Mouse (Mus musculus): ENCODE measurements at regions not wholly inside any gene's neighbourhood (a gene's known extent, or its start where the extent isn't known, plus 50 kb on each side); places are given as distances from the start of the nearest gene placed in this dataset.
A peak's percentile ranks its signal among the peaks of the same experiment; 100 is the strongest.

GRCm38 (mm10) chr13:102352073-102352854 is 341.1 kb upstream of the Cd180 start:
- no peak for DNase-seq (ENCODE audit: low read depth, low spot score)

GRCm38 (mm10) chr13:102355569-102355968 is 337.8 kb upstream of the Cd180 start:
- no peak for DNase-seq (ENCODE audit: low read depth, low spot score)

DNA sequence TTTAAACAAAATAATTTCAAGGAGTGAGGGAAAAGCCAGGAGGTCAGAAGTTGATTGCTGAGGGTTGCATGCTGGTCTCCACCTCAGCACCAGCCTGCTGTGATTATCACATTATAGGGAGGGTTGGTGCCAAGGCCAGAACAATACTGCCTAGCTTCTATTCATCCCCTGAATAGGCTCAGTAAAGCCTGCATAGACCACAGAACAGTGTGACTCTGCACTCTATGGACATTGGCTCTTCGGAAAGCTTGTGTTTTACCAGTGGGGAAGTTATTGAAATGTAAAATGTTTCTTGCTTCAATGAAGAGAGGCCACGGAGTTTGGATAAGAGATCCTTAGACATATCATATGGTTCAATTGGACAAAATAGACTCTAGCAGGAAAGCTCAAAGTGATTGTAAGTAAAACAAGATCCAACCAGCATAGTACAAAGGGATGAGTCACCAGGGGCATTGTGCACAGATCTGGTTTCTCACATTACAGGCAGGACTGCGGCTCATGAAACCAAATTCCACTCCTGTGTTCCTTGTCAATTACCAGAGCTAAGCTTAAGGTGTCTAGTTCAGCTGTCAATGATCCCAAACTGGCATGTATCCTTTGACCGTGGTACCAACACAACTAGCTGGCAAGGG is 320.8 kb upstream of the Cd180 start:
- no peak for DNase-seq (ENCODE audit: low read depth, low spot score)

DNA sequence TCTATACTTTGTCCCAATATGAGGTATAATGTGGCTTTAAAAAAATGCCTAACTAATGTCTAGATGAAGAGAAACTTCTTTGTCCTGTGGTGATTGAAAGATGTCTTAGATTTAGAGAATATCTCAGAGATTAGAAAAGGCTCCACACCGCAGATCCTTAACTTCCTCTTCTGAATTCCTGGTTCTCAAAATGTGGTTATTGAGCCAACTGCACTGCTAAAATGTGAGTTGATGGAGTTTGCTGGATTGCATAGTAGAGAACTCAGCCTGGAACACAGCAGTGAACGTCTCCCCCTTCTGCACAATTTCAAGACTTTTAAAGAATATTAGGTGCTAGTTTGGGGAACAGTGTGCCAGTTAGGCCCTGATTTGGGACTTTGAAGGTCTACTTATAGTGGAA is 312.7 kb upstream of the Cd180 start:
- no peak for DNase-seq (ENCODE audit: low read depth, low spot score)

- DNase-seq (ENCODE audit: low read depth, low spot score): no peak
Measured at GRCm38 (mm10) chr13:102391911-102392310, 301.4 kb upstream of the Cd180 start.

- peak; percentile 17 for DNase-seq (ENCODE audit: low read depth, low spot score)
Measured at GRCm38 (mm10) chr13:102392868-102393661, 300.3 kb upstream of the Cd180 start.

DNA sequence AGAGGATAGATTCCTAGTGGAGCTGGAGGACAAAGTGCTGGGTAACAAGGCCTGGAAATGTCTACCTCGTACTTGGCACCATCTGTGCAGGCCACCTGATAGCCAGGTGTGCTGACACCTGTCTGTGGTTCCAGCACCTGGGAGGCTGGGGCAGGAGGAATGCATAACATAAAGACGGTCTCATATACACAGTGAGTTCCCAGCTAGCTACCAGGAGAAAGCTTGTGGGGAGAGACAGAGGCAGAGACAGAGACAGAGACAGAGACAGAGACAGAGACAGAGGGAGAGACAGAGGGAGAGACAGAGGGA is 299.7 kb upstream of the Cd180 start:
- no peak for DNase-seq (ENCODE audit: low read depth, low spot score)

- no peak for DNase-seq (ENCODE audit: low read depth, low spot score)
Measured at GRCm38 (mm10) chr13:102394057-102394456, 299.3 kb upstream of the Cd180 start.

- DNase-seq (ENCODE audit: low read depth, low spot score): no peak
Measured at GRCm38 (mm10) chr13:102397411-102397810, 295.9 kb upstream of the Cd180 start.

- no peak for DNase-seq (ENCODE audit: low read depth, low spot score)
Measured at GRCm38 (mm10) chr13:102411840-102412239, 281.5 kb upstream of the Cd180 start.

DNA sequence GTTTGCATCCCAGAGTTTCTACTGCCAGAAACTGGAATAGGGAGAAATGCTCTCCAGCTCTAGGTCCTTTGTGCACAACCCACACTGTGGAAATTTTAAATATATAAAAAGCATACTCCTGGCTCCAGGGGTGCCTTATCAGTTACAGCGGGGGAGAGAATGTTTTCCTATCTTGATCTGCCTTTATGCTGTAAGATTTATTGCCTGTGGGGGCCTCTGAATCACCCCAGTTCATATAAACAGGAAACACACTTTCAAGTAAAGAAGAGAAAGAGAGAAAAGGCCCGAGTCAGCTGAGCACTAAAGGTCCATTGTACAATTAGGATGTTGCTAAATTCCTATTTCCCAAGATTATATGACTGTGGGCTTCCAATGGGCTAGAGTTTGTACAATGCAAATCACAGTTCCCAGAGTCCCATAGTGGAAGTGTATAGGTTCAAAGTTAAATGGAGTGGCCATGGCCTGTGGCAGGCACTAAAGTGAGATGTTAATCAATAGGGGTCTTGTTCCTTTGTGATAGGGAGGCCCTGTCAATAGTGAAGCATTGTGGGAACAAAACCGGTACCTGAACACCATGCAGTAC is 258.9 kb upstream of the Cd180 start:
- no peak for DNase-seq (ENCODE audit: low read depth, low spot score)

DNA sequence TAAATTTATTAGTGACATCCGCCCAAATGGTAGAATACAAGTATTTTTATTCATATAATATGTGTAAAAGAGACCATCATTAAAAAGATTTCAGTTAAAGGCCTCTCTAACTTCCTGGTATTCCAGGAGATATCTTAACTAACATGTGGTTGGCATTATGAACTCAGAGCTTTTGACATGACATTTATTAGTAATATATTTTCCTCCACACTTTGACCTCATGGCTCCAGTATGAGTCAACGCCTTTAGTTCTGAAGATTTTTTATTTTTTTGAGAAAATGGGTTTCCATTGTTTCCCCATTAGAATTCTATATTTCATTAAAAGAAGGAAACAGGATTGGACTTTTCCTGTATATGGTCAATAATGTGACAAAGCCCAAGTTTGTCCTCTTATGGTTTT is 250.7 kb upstream of the Cd180 start:
- no peak for DNase-seq (ENCODE audit: low read depth, low spot score)

GRCm38 (mm10) chr13:102447310-102447709 is 246.0 kb upstream of the Cd180 start:
- DNase-seq (ENCODE audit: low read depth, low spot score): no peak

- DNase-seq (ENCODE audit: low read depth, low spot score): no peak
Measured at GRCm38 (mm10) chr13:102449416-102450121, 243.8 kb upstream of the Cd180 start.

- DNase-seq (ENCODE audit: low read depth, low spot score): no peak
Measured at GRCm38 (mm10) chr13:102451176-102451575, 242.2 kb upstream of the Cd180 start.

- DNase-seq (ENCODE audit: low read depth, low spot score): no peak
Measured at GRCm38 (mm10) chr13:102458711-102459110, 234.6 kb upstream of the Cd180 start.

GRCm38 (mm10) chr13:102463993-102464392 is 229.4 kb upstream of the Cd180 start:
- no peak for DNase-seq (ENCODE audit: low read depth, low spot score)

DNA sequence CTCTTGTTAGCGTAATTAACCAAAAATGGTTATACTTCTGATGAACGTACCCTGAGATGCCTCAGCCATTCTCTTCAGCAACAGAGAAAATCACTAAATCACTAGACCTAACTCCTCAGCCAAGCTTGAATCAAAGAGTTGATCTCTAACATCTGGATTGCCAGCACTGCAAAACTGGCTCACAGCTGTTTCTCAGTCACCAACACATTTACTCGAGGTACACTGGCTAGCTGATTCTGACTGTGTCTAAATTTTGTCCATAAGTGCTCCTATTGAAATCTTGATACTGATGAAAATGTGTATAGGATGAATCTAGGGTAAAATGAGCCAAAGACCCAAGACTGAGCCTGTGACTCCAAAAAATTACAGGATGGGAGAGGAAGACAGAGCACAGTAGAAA is 211.5 kb upstream of the Cd180 start:
- DNase-seq (ENCODE audit: low read depth, low spot score): no peak

- no peak for DNase-seq (ENCODE audit: low read depth, low spot score)
Measured at GRCm38 (mm10) chr13:102482451-102482850, 210.9 kb upstream of the Cd180 start.

- DNase-seq (ENCODE audit: low read depth, low spot score): no peak
Measured at GRCm38 (mm10) chr13:102487416-102488097, 205.8 kb upstream of the Cd180 start.

DNA sequence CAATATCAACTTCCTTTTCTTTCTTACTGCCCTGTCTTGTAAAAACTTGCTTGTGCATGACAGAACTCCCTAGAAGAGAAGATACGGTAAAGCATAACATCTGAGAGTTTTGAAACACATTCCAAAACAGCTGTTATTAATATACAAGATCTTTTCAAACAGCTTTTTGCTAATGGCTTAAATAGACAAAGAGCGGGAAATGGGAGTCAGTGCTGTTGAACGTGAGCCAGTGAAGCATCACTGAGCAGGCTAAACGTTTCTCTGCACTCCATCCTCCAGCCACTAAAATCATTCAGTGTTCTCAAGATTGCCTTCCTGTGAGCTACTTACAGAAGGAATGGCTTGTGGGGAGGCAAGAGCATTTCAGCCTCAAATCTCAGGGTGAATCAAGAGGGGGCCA is 202.0 kb upstream of the Cd180 start:
- no peak for DNase-seq (ENCODE audit: low read depth, low spot score)
